Mouse (Mus musculus): ENCODE results near the gene Ccdc144b. TPM values are rescaled to one million over a fixed set of nuclear protein-coding genes. Genes with fewer than 3 reads are reported as not detected.
A peak's percentile ranks its signal among the peaks of the same experiment; 100 is the strongest.

Ccdc144b gene
- polyA plus RNA-seq, 2 experiments: not detected

- DNase-seq (ENCODE audit: low read depth in 3 of 3, low spot score in 3 of 3): no peak
Observed at GRCm38 (mm10) chr3:36074231-36074630, 20.9 kb upstream of the Ccdc144b start.

GRCm38 (mm10) chr3:36071047-36071446, 17.7 kb upstream of the Ccdc144b start:
- no peaks in the 10 kb centered on the region for H3K9me3 ChIP-seq (ENCODE audit: control insufficient read depth, low read length)
- TF ChIP-seq CTCF (IDR thresholded peaks at IDR 0.05; ENCODE audit: low read depth) (no peak), EP300 (IDR thresholded peaks at IDR 0.05; ENCODE audit: low read depth) (no peak)
- no peak for ATAC-seq (ENCODE audit: insufficient read depth)
- 79% methylated on average over 5 of the region's 5 CpGs for WGBS (ENCODE audit: insufficient replicate concordance)
- H3K27me3 ChIP-seq (ENCODE audit: control insufficient read depth, insufficient read depth, low read length): no peaks in the 10 kb centered on the region
- H3K4me3 ChIP-seq (ENCODE audit: insufficient read depth in 1 of 2, low read depth in 2 of 2, low read length in 2 of 2): no peak overlapping the region
- H3K36me3 ChIP-seq (replicated peaks; ENCODE audit: control insufficient read depth, insufficient read depth, low read depth): peaks cover under 1% of the 10 kb centered on the region; the same call in 1 of the 2 replicates
- no peak overlapping the region for H3K4me2 ChIP-seq (ENCODE audit: low read depth)
- DNase-seq (ENCODE audit: low read depth in 3 of 3, low spot score in 3 of 3): no peak
- H3K27ac ChIP-seq: no peak overlapping the region
- peaks cover 3 to 7% of the 10 kb centered on the region in 2 experiments; a peak in 3 of 4 replicates for H3K4me1 ChIP-seq (replicated peaks; ENCODE audit: control insufficient read depth in 2 of 2, insufficient read depth in 2 of 2, low read length in 1 of 2)
- H3K9ac ChIP-seq (replicated peaks): no peak overlapping the region

More at GRCm38 (mm10) chr3:36074231-36074630, 20.9 kb upstream of the Ccdc144b start:
- WGBS (ENCODE audit: insufficient replicate concordance): 84% methylated on average over 6 of the region's 6 CpGs
- Histone ChIP-seq H3K4me3 (ENCODE audit: insufficient read depth in 1 of 2, low read depth in 2 of 2, low read length in 2 of 2) (no peak overlapping the region), H3K4me2 (ENCODE audit: low read depth) (no peak overlapping the region), H3K9ac (replicated peaks) (no peak overlapping the region), H3K9me3 (ENCODE audit: control insufficient read depth, low read length) (no peaks in the 10 kb centered on the region), H3K27ac (no peak overlapping the region), H3K36me3 (replicated peaks; ENCODE audit: control insufficient read depth, insufficient read depth, low read depth) (peaks cover 9% of the 10 kb centered on the region; the same call in 1 of the 2 replicates), H3K27me3 (ENCODE audit: control insufficient read depth, insufficient read depth, low read length) (no peaks in the 10 kb centered on the region), H3K4me1 (replicated peaks; ENCODE audit: control insufficient read depth in 2 of 2, insufficient read depth in 2 of 2, low read length in 1 of 2) (no peaks in the 10 kb centered on the region)
- TF ChIP-seq CTCF (IDR thresholded peaks at IDR 0.05; ENCODE audit: low read depth): no peak
- no peak for TF ChIP-seq EP300 (IDR thresholded peaks at IDR 0.05; ENCODE audit: low read depth)
- ATAC-seq (ENCODE audit: insufficient read depth): no peak

GRCm38 (mm10) chr3:36070436-36070835, 17.1 kb upstream of the Ccdc144b start:
- no peaks in the 10 kb centered on the region for H3K9me3 ChIP-seq (ENCODE audit: control insufficient read depth, low read length)
- H3K36me3 ChIP-seq (replicated peaks; ENCODE audit: control insufficient read depth, insufficient read depth, low read depth): no peaks in the 10 kb centered on the region
- TF ChIP-seq EP300 (IDR thresholded peaks at IDR 0.05; ENCODE audit: low read depth): no peak
- no peak for TF ChIP-seq CTCF (IDR thresholded peaks at IDR 0.05; ENCODE audit: low read depth)
- H3K4me1 ChIP-seq (replicated peaks; ENCODE audit: control insufficient read depth in 2 of 2, insufficient read depth in 2 of 2, low read length in 1 of 2): peaks cover 3 to 7% of the 10 kb centered on the region in 2 experiments; a peak in 3 of 4 replicates
- no peaks in the 10 kb centered on the region for H3K27me3 ChIP-seq (ENCODE audit: control insufficient read depth, insufficient read depth, low read length)
- H3K27ac ChIP-seq: no peak overlapping the region
- ATAC-seq (ENCODE audit: insufficient read depth): no peak
- WGBS (ENCODE audit: insufficient replicate concordance): 77% methylated on average over 4 of the region's 4 CpGs
- H3K9ac ChIP-seq (replicated peaks): no peak overlapping the region
- no peak for DNase-seq (ENCODE audit: low read depth in 3 of 3, low spot score in 3 of 3)
- no peak overlapping the region for H3K4me3 ChIP-seq (ENCODE audit: insufficient read depth in 1 of 2, low read depth in 2 of 2, low read length in 2 of 2)
- H3K4me2 ChIP-seq (ENCODE audit: low read depth): no peak overlapping the region

GRCm38 (mm10) chr3:36067731-36068130, 14.4 kb upstream of the Ccdc144b start:
- TF ChIP-seq EP300 (IDR thresholded peaks at IDR 0.05; ENCODE audit: low read depth) (no peak), CTCF (IDR thresholded peaks at IDR 0.05; ENCODE audit: low read depth) (no peak)

GRCm38 (mm10) chr3:36065843-36066651, 12.7 kb upstream of the Ccdc144b start, which contains the start of gene Acad9:
TSS of gene Acad9 (plus strand) at chr3:36065979.
- peak within 1 kb of the TSS; percentile 82 for H3K4me2 ChIP-seq (ENCODE audit: low read depth)
- under 1% methylated on average over 49 of the region's 49 CpGs for WGBS (ENCODE audit: insufficient replicate concordance)
- peak within 1 kb of the TSS; percentile 83 for H3K9ac ChIP-seq (replicated peaks)
- no peaks in the 10 kb centered on the region; the same call in 1 of the 2 replicates for H3K27me3 ChIP-seq (ENCODE audit: control insufficient read depth, insufficient read depth, low read length)
- H3K4me3 ChIP-seq (ENCODE audit: insufficient read depth in 1 of 2, low read depth in 2 of 2, low read length in 2 of 2): peak within 1 kb of the TSS; percentile 67 to 77
- TF ChIP-seq EP300 (IDR thresholded peaks at IDR 0.05; ENCODE audit: low read depth) (no peak), CTCF (IDR thresholded peaks at IDR 0.05; ENCODE audit: low read depth) (no peak)
- ATAC-seq (ENCODE audit: insufficient read depth): peak; percentile 92
- H3K9me3 ChIP-seq (ENCODE audit: control insufficient read depth, low read length): no peaks in the 10 kb centered on the region
- peaks cover 3 to 9% of the 10 kb centered on the region in 2 experiments; a peak in 3 of 4 replicates for H3K4me1 ChIP-seq (replicated peaks; ENCODE audit: control insufficient read depth in 2 of 2, insufficient read depth in 2 of 2, low read length in 1 of 2)
- H3K36me3 ChIP-seq (replicated peaks; ENCODE audit: control insufficient read depth, insufficient read depth, low read depth): no peaks in the 10 kb centered on the region
- DNase-seq (ENCODE audit: low read depth in 3 of 3, low spot score in 3 of 3): peak; percentile 83 to 87 (median 83)
- no peak within 1 kb of the TSS for H3K27ac ChIP-seq

More at GRCm38 (mm10) chr3:36067731-36068130, 14.4 kb upstream of the Ccdc144b start:
- no peak overlapping the region for H3K9ac ChIP-seq (replicated peaks)
- H3K27ac ChIP-seq: no peak overlapping the region
- H3K4me1 ChIP-seq (replicated peaks; ENCODE audit: control insufficient read depth in 2 of 2, insufficient read depth in 2 of 2, low read length in 1 of 2): peaks cover 3 to 9% of the 10 kb centered on the region in 2 experiments; a peak in 3 of 4 replicates
- no peaks in the 10 kb centered on the region for H3K9me3 ChIP-seq (ENCODE audit: control insufficient read depth, low read length)
- WGBS (ENCODE audit: insufficient replicate concordance): 68% methylated on average over 6 of the region's 6 CpGs
- DNase-seq (ENCODE audit: low read depth in 3 of 3, low spot score in 3 of 3): no peak
- no peak overlapping the region for H3K4me3 ChIP-seq (ENCODE audit: insufficient read depth in 1 of 2, low read depth in 2 of 2, low read length in 2 of 2)
- no peak for ATAC-seq (ENCODE audit: insufficient read depth)
- H3K4me2 ChIP-seq (ENCODE audit: low read depth): no peak overlapping the region
- no peaks in the 10 kb centered on the region; the same call in 1 of the 2 replicates for H3K27me3 ChIP-seq (ENCODE audit: control insufficient read depth, insufficient read depth, low read length)
- no peaks in the 10 kb centered on the region for H3K36me3 ChIP-seq (replicated peaks; ENCODE audit: control insufficient read depth, insufficient read depth, low read depth)

Measured in liver, embryonic 14.5 days (tissue).